Mouse (Mus musculus) ES-E14 (cell line): ENCODE results near the gene Hemgn.

ENCODE experiments used
- CHD2 ChIP-seq: IDR thresholded peaks from 2 replicates; pipeline ENCODE4 v1.6.1; 2014; ENCODE audit warnings: mild to moderate bottlenecking, low read depth, low read length, inconsistent platforms
- HCFC1 ChIP-seq: IDR thresholded peaks from 2 replicates; pipeline ENCODE4 v1.6.1; 2012; ENCODE audit warnings: low read length, inconsistent platforms, borderline replicate concordance; ENCODE audit not compliant: insufficient read depth
- MAFK ChIP-seq: IDR thresholded peaks from 2 replicates; pipeline ENCODE4 v1.6.1; 2014; ENCODE audit warnings: mild to moderate bottlenecking, low read depth, low read length, inconsistent platforms; ENCODE audit not compliant: insufficient read depth

- TF ChIP-seq MAFK = no peak
- no peak for TF ChIP-seq CHD2
- TF ChIP-seq HCFC1 = no peak
Measured at GRCm38 (mm10) chr4:46389612-46390341, 23.5 kb downstream of the Hemgn start.
